Mouse (Mus musculus) heart, embryonic 16.5 days (tissue): ENCODE data around the gene Lrch3. TPM values are rescaled to one million over a fixed set of nuclear protein-coding genes. Genes with fewer than 3 reads are reported as not detected.

Experiments
- ATAC-seq: fragments of 200-750 bp; cut with Nextera tagmentation; replicated peaks from 2 replicates; pipeline ENCODE4 v1.8.0; 2017; ENCODE audit warnings: moderate number of reproducible peaks; ENCODE audit not compliant: insufficient read depth, low FRiP score; ENCODE audit errors: extremely low read depth
- H3K27ac ChIP-seq: fragments of 300-500 bp; sonication (generic); 2 replicates; pipeline ENCODE4 v1.5.1; 2014; ENCODE audit warnings: mild to moderate bottlenecking, low read length, control low read depth, moderate library complexity
- H3K27me3 ChIP-seq: fragments of 300-500 bp; sonication (generic); 2 replicates; pipeline ENCODE4 v1.6.1; 2014; ENCODE audit warnings: low read length, mixed read lengths; ENCODE audit not compliant: control insufficient read depth, insufficient read depth
- H3K36me3 ChIP-seq: fragments of 300-500 bp; sonication (generic); 2 replicates; pipeline ENCODE4 v1.6.1; 2014; ENCODE audit not compliant: control insufficient read depth, insufficient read depth
- H3K4me1 ChIP-seq: fragments of 300-500 bp; sonication (generic); 2 replicates; pipeline ENCODE4 v1.6.1; 2014; ENCODE audit warnings: low read length, mixed read lengths; ENCODE audit not compliant: control insufficient read depth, insufficient read depth
- H3K4me2 ChIP-seq: fragments of 300-500 bp; sonication (generic); 2 replicates; pipeline ENCODE4 v1.6.1; 2014; ENCODE audit warnings: low read depth, mild to moderate bottlenecking, control low read depth, low read length
- H3K4me3 ChIP-seq: fragments of 300-500 bp; sonication (generic); 2 replicates; pipeline ENCODE4 v1.5.1; 2014; ENCODE audit warnings: mild to moderate bottlenecking, control low read depth, low read length
- H3K9ac ChIP-seq: fragments of 300-500 bp; sonication (generic); 2 replicates; pipeline ENCODE4 v1.6.1; 2014; ENCODE audit warnings: low read length, control low read depth
- H3K9me3 ChIP-seq: fragments of 300-500 bp; sonication (generic); replicated peaks from 2 replicates; pipeline ENCODE4 v1.6.1; 2016; ENCODE audit warnings: low read length; ENCODE audit not compliant: control insufficient read depth
- WGBS: fragments of 180-500 bp; shearing (Covaris S2); extraction: QIAGEN DNeasy Blood & Tissue Kit; methylation state at CpG from one replicate; pipeline ENCODE4 v1.1.7; 2014; 5-methylcytosine and 5-hydroxymethylcytosine counted together
- polyA plus RNA-seq: library from polyadenylated mRNA; unstranded; fragments of >200 nt; fragmentation: Nextera tagmentation; extraction: Ambion mirVana; gene quantifications from 2 replicates; pipeline ENCODE4 v1.2.1, GENCODE M21; 2015

The Lrch3 gene
- polyA plus RNA-seq, 1 experiment from 2014 or later: 15.0 TPM

DNA sequence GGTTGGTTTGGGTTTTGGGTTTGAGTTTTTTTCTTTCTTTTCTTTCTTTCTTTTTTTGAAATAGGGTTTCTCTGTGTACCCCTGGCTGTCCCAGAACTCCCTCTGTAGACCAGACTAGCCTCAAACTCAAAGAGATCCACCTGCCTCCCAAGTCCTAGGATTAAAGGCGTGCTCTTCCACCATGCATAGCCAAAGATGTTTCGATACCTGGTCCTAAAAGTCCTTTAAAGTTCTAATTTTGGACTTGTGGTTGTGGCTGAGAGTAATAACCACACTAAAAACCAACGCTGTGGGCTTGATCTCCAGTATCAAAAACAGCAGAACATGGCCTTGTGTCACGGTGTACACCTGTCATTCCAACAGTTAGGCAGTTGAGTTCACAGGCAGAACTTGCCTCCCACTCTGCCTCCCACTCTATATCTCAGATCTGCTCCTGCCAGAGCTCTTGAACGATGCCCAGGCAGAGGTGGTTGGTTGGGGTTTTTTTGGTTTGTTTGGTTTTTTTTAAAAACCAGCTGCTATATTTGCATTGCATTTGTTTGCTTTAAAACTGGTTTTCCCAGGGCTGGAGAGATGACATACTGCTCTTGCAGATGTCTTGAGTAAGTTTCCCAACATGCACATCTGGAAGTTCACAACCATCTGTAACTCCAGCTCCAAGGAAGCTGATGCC is 103.9 kb downstream of the Lrch3 start:
- no peak overlapping the region for H3K4me2 ChIP-seq
- no peak overlapping the region for H3K27ac ChIP-seq
- WGBS: 78% methylated on average over 5 of the region's 5 CpGs
- no peak for ATAC-seq
- H3K4me1 ChIP-seq: no peaks in the 10 kb centered on the region
- no peaks in the 10 kb centered on the region for H3K27me3 ChIP-seq
- peaks cover 19% of the 10 kb centered on the region for H3K36me3 ChIP-seq
- no peak overlapping the region for H3K4me3 ChIP-seq
- no peaks in the 10 kb centered on the region for H3K9me3 ChIP-seq
- no peak overlapping the region for H3K9ac ChIP-seq

GRCm38 (mm10) chr16:33019117-33019770 is 105.3 kb downstream of the Lrch3 start:
- H3K4me3 ChIP-seq: no peak overlapping the region
- no peak for ATAC-seq
- no peak overlapping the region for H3K9ac ChIP-seq
- H3K27ac ChIP-seq: no peak overlapping the region
- H3K4me1 ChIP-seq: no peaks in the 10 kb centered on the region
- no peaks in the 10 kb centered on the region for H3K27me3 ChIP-seq
- no peak overlapping the region for H3K4me2 ChIP-seq
- H3K36me3 ChIP-seq: peaks cover 6% of the 10 kb centered on the region; the same call in 1 of the 2 replicates
- no peaks in the 10 kb centered on the region for H3K9me3 ChIP-seq
- WGBS: 74% methylated on average over 21 of the region's 21 CpGs

- WGBS: 51% methylated on average over 3 of the region's 3 CpGs
- H3K4me1 ChIP-seq: no peaks in the 10 kb centered on the region
- no peak for ATAC-seq
- no peak overlapping the region for H3K4me2 ChIP-seq
- H3K27ac ChIP-seq: no peak overlapping the region
- H3K36me3 ChIP-seq: 0 out of 2 replicates have a peak, but pooled peaks cover 2% of the 10 kb centered on the region
- H3K9me3 ChIP-seq: no peaks in the 10 kb centered on the region
- no peak overlapping the region for H3K9ac ChIP-seq
- H3K27me3 ChIP-seq: no peaks in the 10 kb centered on the region
- H3K4me3 ChIP-seq: no peak overlapping the region
These were observed 107.5 kb downstream of the Lrch3 start for GRCm38 (mm10) chr16:33021381-33021780.

GRCm38 (mm10) chr16:33023750-33024149 is 109.8 kb downstream of the Lrch3 start:
- 3% methylated on average over 4 of the region's 4 CpGs for WGBS

GRCm38 (mm10) chr16:33024456-33025104 is 110.7 kb downstream of the Lrch3 start:
- Histone ChIP-seq H3K36me3 (no peaks in the 10 kb centered on the region), H3K4me2 (no peak overlapping the region), H3K27ac (no peak overlapping the region), H3K27me3 (no peaks in the 10 kb centered on the region), H3K4me3 (no peak overlapping the region), H3K9me3 (no peaks in the 10 kb centered on the region), H3K9ac (no peak overlapping the region), H3K4me1 (no peaks in the 10 kb centered on the region)
- ATAC-seq: no peak
- WGBS: 61% methylated on average over 8 of the region's 8 CpGs

More at GRCm38 (mm10) chr16:33023750-33024149, 109.8 kb downstream of the Lrch3 start:
- H3K27me3 ChIP-seq: no peaks in the 10 kb centered on the region
- ATAC-seq: peak; percentile 79
- H3K4me3 ChIP-seq: no peak overlapping the region
- no peak overlapping the region for H3K27ac ChIP-seq
- no peaks in the 10 kb centered on the region for H3K4me1 ChIP-seq
- H3K9me3 ChIP-seq: no peaks in the 10 kb centered on the region
- H3K9ac ChIP-seq: no peak overlapping the region
- no peaks in the 10 kb centered on the region for H3K36me3 ChIP-seq
- H3K4me2 ChIP-seq: no peak overlapping the region

- WGBS: 71% methylated on average over 7 of the region's 7 CpGs
- Histone ChIP-seq H3K9ac (no peak overlapping the region), H3K4me3 (no peak overlapping the region), H3K27me3 (no peaks in the 10 kb centered on the region), H3K4me2 (no peak overlapping the region), H3K36me3 (no peaks in the 10 kb centered on the region), H3K27ac (no peak overlapping the region), H3K4me1 (no peaks in the 10 kb centered on the region), H3K9me3 (no peaks in the 10 kb centered on the region)
- ATAC-seq: no peak
These were observed 112.5 kb downstream of the Lrch3 start for GRCm38 (mm10) chr16:33026357-33026756.

DNA sequence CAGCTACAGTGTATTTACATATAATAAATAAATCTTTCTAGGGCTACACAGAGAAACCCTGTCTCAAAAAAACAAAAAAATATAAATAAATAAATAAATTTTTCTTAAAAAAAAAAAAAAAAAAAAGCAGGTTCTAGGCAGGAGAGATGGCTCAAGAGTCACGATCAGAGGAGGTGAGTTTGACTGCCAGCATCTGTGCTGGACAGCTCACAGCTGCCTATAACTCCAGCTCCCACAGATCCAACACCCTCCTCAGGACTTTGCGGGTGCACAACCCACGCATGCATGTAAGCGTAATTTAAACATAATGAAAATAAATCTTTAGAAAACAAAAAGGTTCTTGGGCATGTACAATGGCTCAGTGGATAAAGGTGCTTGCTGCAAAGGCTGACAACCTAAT is 122.1 kb downstream of the Lrch3 start:
- ATAC-seq: no peak
- WGBS: 75% methylated on average over 4 of the region's 4 CpGs
- Histone ChIP-seq H3K9ac (no peak overlapping the region), H3K27me3 (no peaks in the 10 kb centered on the region), H3K9me3 (no peaks in the 10 kb centered on the region), H3K36me3 (no peaks in the 10 kb centered on the region), H3K27ac (no peak overlapping the region), H3K4me1 (no peaks in the 10 kb centered on the region), H3K4me2 (no peak overlapping the region), H3K4me3 (no peak overlapping the region)

- Histone ChIP-seq H3K9ac (no peak overlapping the region), H3K27ac (no peak overlapping the region), H3K4me3 (no peak overlapping the region), H3K27me3 (no peaks in the 10 kb centered on the region), H3K4me1 (no peaks in the 10 kb centered on the region), H3K4me2 (no peak overlapping the region), H3K36me3 (no peaks in the 10 kb centered on the region), H3K9me3 (no peaks in the 10 kb centered on the region)
- ATAC-seq: no peak
- 75% methylated on average over 1 of the region's 1 CpGs for WGBS
These were observed 128.8 kb downstream of the Lrch3 start for GRCm38 (mm10) chr16:33042682-33043081.

GRCm38 (mm10) chr16:33043268-33043667 is 129.4 kb downstream of the Lrch3 start:
- WGBS: 51% methylated on average over 2 of the region's 2 CpGs
- no peak overlapping the region for H3K4me2 ChIP-seq
- H3K27me3 ChIP-seq: no peaks in the 10 kb centered on the region
- H3K4me1 ChIP-seq: no peaks in the 10 kb centered on the region
- no peak overlapping the region for H3K4me3 ChIP-seq
- ATAC-seq: no peak
- no peaks in the 10 kb centered on the region for H3K36me3 ChIP-seq
- no peak overlapping the region for H3K27ac ChIP-seq
- H3K9ac ChIP-seq: no peak overlapping the region
- no peaks in the 10 kb centered on the region for H3K9me3 ChIP-seq
